Mouse (Mus musculus) lung, postnatal 0 days (tissue): Measurements from ENCODE around the gene 1810055G02Rik. TPM values are rescaled to one million over a fixed set of nuclear protein-coding genes. Genes with fewer than 3 reads are reported as not detected.

ENCODE experiments used
- ATAC-seq: fragments of 200-750 bp; cut with Nextera tagmentation; 2 replicates; pipeline ENCODE4 v1.8.0; 2017; ENCODE audit warnings: moderate library complexity
- DNase-seq: peaks from one replicate; pipeline ENCODE4 v3.0.0-alpha.2; 2016; ENCODE audit warnings: low spot score
- H3K27ac ChIP-seq: fragments of 300-500 bp; sonication (generic); 2 replicates; pipeline ENCODE4 v1.5.1; 2014; ENCODE audit warnings: antibody characterized with exemption, mild to moderate bottlenecking, low read length, mixed read lengths
- H3K27me3 ChIP-seq: fragments of 300-500 bp; sonication (generic); replicated peaks from 2 replicates; pipeline ENCODE4 v1.6.1; 2014; ENCODE audit warnings: low read length, mixed read lengths; ENCODE audit not compliant: insufficient read depth
- H3K36me3 ChIP-seq: fragments of 300-500 bp; sonication (generic); 2 replicates; pipeline ENCODE4 v1.6.1; 2014; ENCODE audit warnings: low read length, mixed read lengths; ENCODE audit not compliant: insufficient read depth
- H3K4me1 ChIP-seq: fragments of 300-500 bp; sonication (generic); 2 replicates; pipeline ENCODE4 v1.6.1; 2014; ENCODE audit warnings: antibody characterized with exemption, low read depth, low read length, mixed read lengths; ENCODE audit not compliant: insufficient read depth
- H3K4me2 ChIP-seq: fragments of 300-500 bp; sonication (generic); replicated peaks from 2 replicates; pipeline ENCODE4 v1.6.1; 2014; ENCODE audit warnings: low read depth, mild to moderate bottlenecking, low read length, moderate library complexity, mixed read lengths
- H3K4me3 ChIP-seq: fragments of 300-500 bp; sonication (generic); 2 replicates; pipeline ENCODE4 v1.5.1; 2014; ENCODE audit warnings: low read depth, low read length
- H3K9ac ChIP-seq: fragments of 300-500 bp; sonication (generic); replicated peaks from 2 replicates; pipeline ENCODE4 v1.6.1; 2014; ENCODE audit warnings: low read depth, mild to moderate bottlenecking
- H3K9me3 ChIP-seq: fragments of 300-500 bp; sonication (generic); 2 replicates; pipeline ENCODE4 v1.6.1; 2016; ENCODE audit warnings: low read length, mixed read lengths
- CTCF ChIP-seq: IDR thresholded peaks from 2 replicates; pipeline ENCODE4 v1.5.1; 2016; ENCODE audit warnings: antibody characterized with exemption, mild to moderate bottlenecking
- EP300 ChIP-seq: IDR thresholded peaks from 2 replicates; pipeline ENCODE4 v1.6.1; 2016; ENCODE audit warnings: antibody characterized with exemption, mild to moderate bottlenecking, control low read depth
- WGBS: fragments of 180-500 bp; shearing (Covaris S2); extraction: QIAGEN DNeasy Blood & Tissue Kit; methylation state at CpG from one replicate; pipeline ENCODE4 v1.1.7; 2014; 5-methylcytosine and 5-hydroxymethylcytosine counted together
- polyA plus RNA-seq: library from polyadenylated mRNA; unstranded; fragments of >200 nt; fragmentation: Nextera tagmentation; extraction: Ambion mirVana; gene quantifications from 2 replicates; pipeline ENCODE4 v1.2.1, GENCODE M21; 2015

The 1810055G02Rik gene
- polyA plus RNA-seq, 1 experiment from 2014 or later: 12.6 TPM

DNA sequence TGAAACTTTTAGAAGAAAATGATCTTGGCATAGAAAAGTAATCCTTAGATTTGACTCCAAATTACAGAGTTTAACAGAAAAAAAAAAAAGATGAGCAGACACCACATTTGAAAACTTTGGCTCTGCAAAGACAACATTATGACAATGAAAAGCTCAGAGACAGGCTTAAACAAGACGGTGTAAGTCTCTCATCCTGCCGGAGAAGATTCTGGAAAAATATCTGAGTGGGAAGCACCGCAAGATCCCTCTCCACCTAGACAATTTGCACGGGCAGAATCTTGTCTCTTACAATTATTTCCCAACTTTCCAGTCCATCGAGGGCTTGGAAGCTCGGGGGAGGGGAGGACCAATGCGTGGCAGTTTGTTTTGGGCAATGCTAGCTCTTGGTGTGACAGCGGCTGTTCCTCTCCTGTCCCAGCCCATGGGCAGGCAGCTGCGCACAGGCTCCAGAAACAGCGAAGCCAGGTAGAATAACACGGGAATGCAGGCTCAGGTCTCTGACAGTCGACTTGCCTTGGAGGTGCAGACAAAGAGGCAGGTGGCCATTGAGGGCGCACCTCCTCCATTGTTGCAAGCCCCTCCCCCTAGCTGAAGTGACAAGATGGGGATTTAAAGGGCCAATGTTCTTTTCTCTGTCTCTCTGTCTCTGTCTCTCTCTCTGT lies 35.9 kb downstream of the 1810055G02Rik start:
- no peaks in the 10 kb centered on the region for H3K36me3 ChIP-seq
- TF ChIP-seq EP300 (no peak), CTCF (peak; percentile 39)
- DNase-seq (peak; percentile 72), ATAC-seq (peak; percentile 65)
- WGBS: 3% methylated on average over 13 of the region's 13 CpGs
- no peaks in the 10 kb centered on the region for H3K27me3 ChIP-seq
- H3K4me3 ChIP-seq: peak overlapping the region; percentile 25
- no peak overlapping the region for H3K27ac ChIP-seq
- no peaks in the 10 kb centered on the region for H3K4me1 ChIP-seq
- H3K4me2 ChIP-seq: peak overlapping the region; percentile 55
- H3K9ac ChIP-seq: no peak overlapping the region
- H3K9me3 ChIP-seq: no peaks in the 10 kb centered on the region

DNA sequence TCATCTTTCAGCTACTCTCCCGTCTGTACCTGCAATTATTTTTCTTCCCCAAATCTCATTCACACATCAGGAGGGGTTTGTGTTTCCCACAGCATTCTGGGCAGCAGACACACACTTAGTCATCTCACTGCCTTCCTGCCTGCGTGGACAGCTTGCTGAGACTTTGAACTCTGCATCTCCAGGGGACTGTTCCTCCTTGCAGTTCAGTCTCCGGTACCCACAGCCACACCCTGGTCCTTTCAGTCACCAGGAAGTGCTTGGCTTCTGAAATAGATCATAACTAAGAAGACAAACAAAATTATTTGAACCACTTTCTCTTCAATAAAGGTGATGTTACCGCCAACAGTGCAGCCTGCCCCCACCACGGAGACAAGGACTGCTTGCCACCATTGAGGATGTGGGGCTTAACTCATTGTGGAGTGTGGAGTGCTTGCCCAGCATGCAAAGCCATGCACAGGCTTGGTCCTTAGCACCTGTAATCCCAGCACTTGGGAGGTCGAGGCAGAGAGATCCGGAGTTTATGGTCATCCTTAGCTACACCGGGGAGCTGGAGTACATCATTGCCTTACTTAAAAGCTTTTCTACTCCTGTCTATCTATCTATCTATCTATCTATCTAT lies 44.6 kb downstream of the 1810055G02Rik start:
- ATAC-seq (no peak), DNase-seq (no peak)
- H3K4me3 ChIP-seq: no peak overlapping the region
- H3K36me3 ChIP-seq: no peaks in the 10 kb centered on the region
- H3K9me3 ChIP-seq: no peaks in the 10 kb centered on the region
- no peak overlapping the region for H3K27ac ChIP-seq
- no peak overlapping the region for H3K9ac ChIP-seq
- no peaks in the 10 kb centered on the region for H3K27me3 ChIP-seq
- WGBS: 36% methylated on average over 8 of the region's 8 CpGs
- H3K4me1 ChIP-seq: no peaks in the 10 kb centered on the region
- no peak overlapping the region for H3K4me2 ChIP-seq
- TF ChIP-seq EP300 (no peak), CTCF (no peak)

DNA sequence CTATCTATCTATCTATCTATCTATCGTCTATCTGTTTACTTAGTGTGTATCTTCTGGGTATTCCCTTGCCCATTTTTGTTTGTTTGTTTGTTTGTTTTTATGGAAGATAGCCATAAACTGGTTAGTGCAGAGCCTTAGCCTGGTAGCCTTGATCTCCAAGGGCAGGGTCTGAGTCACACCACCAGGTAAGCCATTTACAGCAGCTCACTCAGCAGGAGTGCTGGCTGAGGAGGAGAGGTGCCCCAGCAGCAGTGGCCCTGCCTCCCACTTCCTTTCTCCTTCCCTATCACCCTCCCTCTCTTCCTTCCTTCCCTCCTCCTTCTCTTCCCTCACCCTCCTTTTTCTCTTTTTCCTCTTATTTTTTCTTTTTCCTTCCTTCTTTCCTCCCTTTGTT lies 45.1 kb downstream of the 1810055G02Rik start:
- Histone ChIP-seq H3K9me3 (no peaks in the 10 kb centered on the region), H3K27ac (no peak overlapping the region), H3K4me2 (no peak overlapping the region), H3K9ac (no peak overlapping the region), H3K27me3 (no peaks in the 10 kb centered on the region), H3K4me1 (no peaks in the 10 kb centered on the region), H3K4me3 (no peak overlapping the region), H3K36me3 (no peaks in the 10 kb centered on the region)
- DNase-seq: no peak
- 70% methylated on average over 1 of the region's 1 CpGs for WGBS
- no peak for TF ChIP-seq EP300
- no peak for TF ChIP-seq CTCF
- no peak for ATAC-seq

DNA sequence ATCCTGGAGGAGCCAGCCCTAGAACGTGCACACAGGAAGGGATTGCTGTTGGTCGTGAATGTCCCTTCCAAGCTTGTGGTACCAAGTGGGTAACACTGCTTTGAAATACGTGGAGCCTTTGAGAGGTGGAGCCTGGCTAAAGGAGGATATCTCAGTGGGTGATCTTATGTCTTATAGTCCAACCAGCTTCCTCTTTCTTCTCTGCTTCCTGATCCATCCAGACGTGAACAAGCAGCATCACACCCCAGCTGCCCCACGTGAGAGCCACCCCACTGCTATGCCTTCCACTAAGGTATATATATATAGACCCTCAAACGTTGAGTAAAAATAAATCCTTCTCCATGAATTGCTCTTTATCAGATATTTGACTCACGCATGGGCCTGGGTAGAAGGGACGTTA lies 45.6 kb downstream of the 1810055G02Rik start:
- Histone ChIP-seq H3K9ac (no peak overlapping the region), H3K27me3 (no peaks in the 10 kb centered on the region), H3K4me2 (no peak overlapping the region), H3K36me3 (no peaks in the 10 kb centered on the region), H3K9me3 (no peaks in the 10 kb centered on the region), H3K4me3 (no peak overlapping the region), H3K27ac (no peak overlapping the region), H3K4me1 (no peaks in the 10 kb centered on the region)
- TF ChIP-seq EP300 (no peak), CTCF (no peak)
- no peak for DNase-seq
- WGBS: 37% methylated on average over 8 of the region's 8 CpGs
- ATAC-seq: no peak

DNA sequence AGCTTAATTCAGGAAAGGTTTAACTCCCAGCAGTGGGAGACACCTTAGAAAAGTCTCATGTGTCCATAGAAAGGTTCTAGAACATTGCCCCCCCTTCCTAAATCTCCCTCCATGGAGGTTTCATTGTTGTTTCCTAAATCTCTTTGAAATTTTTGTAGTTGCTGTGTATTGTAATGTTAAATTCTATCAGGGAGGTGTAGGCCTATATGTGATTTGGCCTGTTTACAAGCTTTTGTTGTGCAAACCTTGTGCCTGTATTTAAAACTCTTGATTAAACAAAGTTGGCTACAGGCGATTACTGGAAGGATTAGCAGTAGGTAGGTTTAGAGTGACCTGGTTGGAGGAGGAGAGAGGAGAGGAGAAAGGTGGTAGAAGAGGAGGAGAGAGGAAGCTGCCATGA lies 49.8 kb downstream of the 1810055G02Rik start:
- Histone ChIP-seq H3K36me3 (no peaks in the 10 kb centered on the region), H3K9me3 (no peaks in the 10 kb centered on the region), H3K9ac (no peak overlapping the region), H3K4me2 (no peak overlapping the region), H3K27me3 (no peaks in the 10 kb centered on the region), H3K27ac (no peak overlapping the region), H3K4me3 (no peak overlapping the region), H3K4me1 (no peaks in the 10 kb centered on the region)
- ATAC-seq (no peak), DNase-seq (no peak)
- WGBS: 47% methylated on average over 1 of the region's 1 CpGs
- TF ChIP-seq CTCF (no peak), EP300 (no peak)

DNA sequence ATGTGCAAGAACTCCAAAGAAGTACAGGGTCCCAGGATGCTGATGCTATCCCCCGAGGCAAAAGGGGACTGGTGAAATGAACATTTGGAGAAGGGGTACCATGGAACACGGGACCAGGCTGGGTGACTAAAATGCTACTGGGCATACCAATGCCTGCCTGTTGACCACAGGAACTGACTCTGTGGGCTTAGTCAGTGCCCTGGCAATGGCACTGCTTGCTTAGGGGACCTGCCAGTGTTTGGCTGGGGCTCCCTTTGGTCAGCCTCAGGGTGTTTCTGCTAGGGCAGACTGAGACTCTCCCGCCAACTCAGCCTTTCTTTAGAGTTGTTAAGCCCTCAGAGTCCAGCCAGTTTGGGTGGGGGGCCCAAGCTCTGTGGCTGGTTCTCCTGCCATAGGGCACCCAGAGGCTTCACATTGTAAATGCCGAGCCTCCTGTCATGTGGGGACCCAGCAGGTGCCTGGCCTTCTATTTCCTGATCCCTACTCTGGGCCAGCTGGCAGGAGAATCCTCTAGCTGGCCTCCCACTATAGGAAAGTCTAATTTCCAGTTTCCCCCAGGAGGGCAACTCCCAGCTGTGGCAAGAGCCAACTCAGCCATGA lies 57.2 kb downstream of the 1810055G02Rik start:
- no peaks in the 10 kb centered on the region for H3K36me3 ChIP-seq
- H3K4me3 ChIP-seq: no peak overlapping the region
- no peak for ATAC-seq
- no peak overlapping the region for H3K9ac ChIP-seq
- TF ChIP-seq CTCF (no peak), EP300 (no peak)
- no peak overlapping the region for H3K27ac ChIP-seq
- H3K4me1 ChIP-seq: peaks cover 8% of the 10 kb centered on the region
- H3K9me3 ChIP-seq: no peaks in the 10 kb centered on the region
- DNase-seq: no peak
- no peak overlapping the region for H3K4me2 ChIP-seq
- WGBS: 86% methylated on average over 4 of the region's 4 CpGs
- H3K27me3 ChIP-seq: no peaks in the 10 kb centered on the region
